Mouse (Mus musculus) kidney, embryonic 16.5 days (tissue): ENCODE data around the gene Chaf1a. TPM values are rescaled to one million over a fixed set of nuclear protein-coding genes. Genes with fewer than 3 reads are reported as not detected.
"Not testable (repeated sequence)": the region's sequence is repeated elsewhere in the genome, so short reads cannot be mapped to it uniquely, and the experiment has no call there.

Source experiments
- ATAC-seq: fragments of 200-750 bp; cut with Nextera tagmentation; 2 replicates; pipeline ENCODE4 v1.8.0; 2017; ENCODE audit warnings: moderate TSS enrichment; ENCODE audit not compliant: low FRiP score, low TSS enrichment
- H3K27ac ChIP-seq: fragments of 300-500 bp; sonication (generic); 2 replicates; pipeline ENCODE4 v1.5.1; 2014; ENCODE audit warnings: low read length
- H3K27me3 ChIP-seq: fragments of 300-500 bp; sonication (generic); 2 replicates; pipeline ENCODE4 v1.6.1; 2014; ENCODE audit warnings: low read length, control low read depth, mixed read lengths; ENCODE audit not compliant: insufficient read depth
- H3K36me3 ChIP-seq: fragments of 300-500 bp; sonication (generic); 2 replicates; pipeline ENCODE4 v1.6.1; 2014; ENCODE audit warnings: low read length, control low read depth, mixed read lengths; ENCODE audit not compliant: insufficient read depth
- H3K4me1 ChIP-seq: fragments of 300-500 bp; sonication (generic); 2 replicates; pipeline ENCODE4 v1.6.1; 2014; ENCODE audit warnings: low read length, control low read depth, mixed read lengths; ENCODE audit not compliant: insufficient read depth
- H3K4me2 ChIP-seq: fragments of 300-500 bp; sonication (generic); replicated peaks from 2 replicates; pipeline ENCODE4 v1.6.1; 2014; ENCODE audit warnings: low read depth, low read length
- H3K4me3 ChIP-seq: fragments of 300-500 bp; sonication (generic); 2 replicates; pipeline ENCODE4 v1.5.1; 2014; ENCODE audit warnings: mild to moderate bottlenecking, low read length
- H3K9ac ChIP-seq: fragments of 300-500 bp; sonication (generic); replicated peaks from 2 replicates; pipeline ENCODE4 v1.6.1; 2014; ENCODE audit warnings: low read length
- H3K9me3 ChIP-seq: fragments of 300-500 bp; sonication (generic); 2 replicates; pipeline ENCODE4 v1.6.1; 2016; ENCODE audit warnings: low read length, control low read depth
- WGBS: fragments of 180-500 bp; shearing (Covaris S2); extraction: QIAGEN DNeasy Blood & Tissue Kit; methylation state at CpG from one replicate; pipeline ENCODE4 v1.1.7; 2014; 5-methylcytosine and 5-hydroxymethylcytosine counted together
- polyA plus RNA-seq: library from polyadenylated mRNA; unstranded; fragments of >200 nt; fragmentation: Nextera tagmentation; extraction: Ambion mirVana; gene quantifications from 2 replicates; pipeline ENCODE4 v1.2.1, GENCODE M21; 2015

Gene Chaf1a
- polyA plus RNA-seq, 1 experiment from 2014 or later: 26.0 TPM

DNA sequence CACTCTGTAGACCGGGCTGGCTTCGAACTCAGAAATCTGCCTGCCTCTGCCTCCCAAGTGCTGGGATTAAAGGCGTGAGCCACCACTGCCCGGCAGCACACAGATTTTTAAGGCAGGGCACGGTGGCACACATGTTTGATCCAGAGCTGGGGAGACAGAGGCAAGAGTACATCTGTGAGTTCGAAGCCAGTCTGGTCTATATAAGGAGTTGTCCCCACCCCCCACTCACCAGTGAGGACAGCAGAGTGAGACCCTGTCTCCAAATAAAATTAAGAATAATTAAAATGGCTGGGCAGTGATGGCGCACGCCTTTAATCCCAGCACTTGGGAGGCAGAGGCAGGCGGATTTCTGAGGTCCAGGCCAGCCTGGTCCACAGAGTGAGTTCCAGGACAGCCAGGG, 38.1 kb downstream of the Chaf1a start:
- 65% methylated on average over 9 of the region's 9 CpGs for WGBS
- Histone ChIP-seq H3K4me3 (peak overlapping the region; percentile 35), H3K4me1 (peaks cover 32% of the 10 kb centered on the region), H3K27ac (0 out of 2 replicates have a peak overlapping the region, but pooled peaks have one; percentile 3), H3K4me2 (peak overlapping the region; percentile 47)
- not testable (repeated sequence) for H3K36me3 ChIP-seq, H3K9me3 ChIP-seq, H3K27me3 ChIP-seq, ATAC-seq, H3K9ac ChIP-seq

- H3K9ac ChIP-seq: peak within 1 kb of the TSS; percentile 93
- H3K27ac ChIP-seq: peak within 1 kb of the TSS; percentile 36; the same call in 1 of the 2 replicates
- H3K4me2 ChIP-seq: peak within 1 kb of the TSS; percentile 96
- H3K36me3 ChIP-seq: 0 out of 2 replicates have a peak, but pooled peaks cover 5% of the 10 kb centered on the region
- peak within 1 kb of the TSS; percentile 96 for H3K4me3 ChIP-seq
- no peaks in the 10 kb centered on the region for H3K27me3 ChIP-seq
- H3K9me3 ChIP-seq: no peaks in the 10 kb centered on the region
- peak; percentile 96 for ATAC-seq
- under 1% methylated on average over 61 of the region's 61 CpGs for WGBS
- H3K4me1 ChIP-seq: peaks cover 27% of the 10 kb centered on the region
Observed at GRCm38 (mm10) chr17:56078880-56079795, 38.9 kb downstream of the Chaf1a start, which contains the start of gene Hdgfl2. Gene Hdgfl2 (plus strand): TSS chr17:56079634.

DNA sequence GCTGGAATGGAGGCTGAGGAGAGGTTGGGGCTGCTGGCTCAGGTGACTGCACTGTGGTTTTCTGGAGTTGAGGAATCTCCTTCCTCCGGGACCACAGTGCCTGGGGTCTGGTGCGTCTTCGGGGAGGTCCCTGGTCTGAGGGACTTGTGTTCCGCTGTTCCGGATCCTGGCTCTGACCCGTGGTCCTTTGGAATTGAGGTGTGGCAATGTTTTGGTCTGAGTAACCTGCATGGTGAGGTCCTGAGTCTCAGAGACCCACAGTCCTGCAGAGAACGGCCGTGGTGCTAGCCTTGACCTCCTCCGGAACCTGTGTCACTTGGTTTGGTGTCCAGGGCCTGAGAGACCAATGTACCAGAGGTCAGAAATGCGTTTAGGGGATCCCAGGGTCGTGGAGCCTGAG, 39.7 kb downstream of the Chaf1a start:
- peak overlapping the region; percentile 96 for H3K4me3 ChIP-seq
- peak overlapping the region; percentile 96 for H3K4me2 ChIP-seq
- H3K4me1 ChIP-seq: peaks cover 25% of the 10 kb centered on the region
- peak overlapping the region; percentile 93 for H3K9ac ChIP-seq
- 0 out of 2 replicates have a peak, but pooled peaks cover 7% of the 10 kb centered on the region for H3K36me3 ChIP-seq
- 1% methylated on average over 11 of the region's 11 CpGs for WGBS
- ATAC-seq: no peak
- peak overlapping the region; percentile 36; the same call in 1 of the 2 replicates for H3K27ac ChIP-seq
- no peaks in the 10 kb centered on the region for H3K9me3 ChIP-seq
- H3K27me3 ChIP-seq: no peaks in the 10 kb centered on the region

GRCm38 (mm10) chr17:56080781-56081585, 40.7 kb downstream of the Chaf1a start:
- peak; percentile 21; the same call in 1 of the 2 replicates for ATAC-seq
- H3K36me3 ChIP-seq: peaks cover 7% of the 10 kb centered on the region; the same call in 1 of the 2 replicates
- H3K4me3 ChIP-seq: peak overlapping the region; percentile 96
- H3K9ac ChIP-seq: peak overlapping the region; percentile 93
- H3K27ac ChIP-seq: peak overlapping the region; percentile 27; the same call in 1 of the 2 replicates
- 4% methylated on average over 8 of the region's 8 CpGs for WGBS
- no peaks in the 10 kb centered on the region for H3K9me3 ChIP-seq
- peak overlapping the region; percentile 96 for H3K4me2 ChIP-seq
- H3K4me1 ChIP-seq: peaks cover 19% of the 10 kb centered on the region
- H3K27me3 ChIP-seq: no peaks in the 10 kb centered on the region

DNA sequence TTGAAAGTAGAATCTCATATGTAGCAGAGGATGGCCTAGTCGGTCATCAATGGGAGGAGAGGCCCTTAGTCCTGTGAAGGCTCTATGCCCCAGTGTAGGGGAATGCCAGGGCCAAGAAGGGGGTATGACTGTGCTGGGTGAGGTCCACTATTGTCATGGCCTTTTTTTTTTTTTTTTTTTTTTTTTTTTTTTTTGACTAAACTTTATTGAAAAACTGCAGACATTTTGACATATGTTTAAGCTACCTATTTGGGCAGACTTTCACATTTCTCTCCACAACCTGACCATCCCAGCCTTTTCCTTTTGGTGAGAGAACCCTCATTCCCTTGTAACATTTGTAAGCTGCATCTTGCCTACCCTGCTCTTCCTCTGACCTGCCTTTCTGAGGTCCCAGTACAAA, 52.1 kb downstream of the Chaf1a start:
- no peak for ATAC-seq
- Histone ChIP-seq H3K9me3 (no peaks in the 10 kb centered on the region), H3K36me3 (peaks cover 33% of the 10 kb centered on the region), H3K4me1 (no peaks in the 10 kb centered on the region), H3K4me2 (no peak overlapping the region), H3K9ac (no peak overlapping the region), H3K27ac (no peak overlapping the region), H3K4me3 (no peak overlapping the region), H3K27me3 (no peaks in the 10 kb centered on the region)
- 89% methylated on average over 1 of the region's 1 CpGs for WGBS

DNA sequence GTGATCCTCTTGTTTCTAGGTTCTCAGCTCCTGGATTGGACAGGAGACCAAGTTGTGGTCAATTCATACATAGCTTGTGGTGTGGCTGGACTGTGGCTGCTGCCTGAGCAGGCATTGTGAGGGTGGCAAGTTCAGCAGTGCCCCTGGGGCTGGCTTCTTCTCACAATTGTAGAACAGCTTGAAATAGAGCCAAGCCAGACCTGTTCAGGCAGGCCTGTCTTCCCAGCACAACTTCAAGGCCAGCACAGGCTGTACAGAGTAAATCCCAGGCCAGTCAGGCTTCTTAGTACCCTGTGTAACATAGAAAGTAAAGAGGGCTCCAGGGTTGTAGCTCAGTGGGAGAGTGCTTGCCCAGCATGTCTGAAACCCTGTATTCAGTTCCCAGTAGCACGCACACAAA, 52.6 kb downstream of the Chaf1a start:
- no peak for ATAC-seq
- no peak overlapping the region for H3K9ac ChIP-seq
- H3K27ac ChIP-seq: no peak overlapping the region
- H3K36me3 ChIP-seq: peaks cover 35% of the 10 kb centered on the region
- H3K4me3 ChIP-seq: no peak overlapping the region
- H3K4me2 ChIP-seq: no peak overlapping the region
- H3K27me3 ChIP-seq: no peaks in the 10 kb centered on the region
- 95% methylated on average over 1 of the region's 1 CpGs for WGBS
- H3K4me1 ChIP-seq: no peaks in the 10 kb centered on the region
- H3K9me3 ChIP-seq: no peaks in the 10 kb centered on the region

DNA sequence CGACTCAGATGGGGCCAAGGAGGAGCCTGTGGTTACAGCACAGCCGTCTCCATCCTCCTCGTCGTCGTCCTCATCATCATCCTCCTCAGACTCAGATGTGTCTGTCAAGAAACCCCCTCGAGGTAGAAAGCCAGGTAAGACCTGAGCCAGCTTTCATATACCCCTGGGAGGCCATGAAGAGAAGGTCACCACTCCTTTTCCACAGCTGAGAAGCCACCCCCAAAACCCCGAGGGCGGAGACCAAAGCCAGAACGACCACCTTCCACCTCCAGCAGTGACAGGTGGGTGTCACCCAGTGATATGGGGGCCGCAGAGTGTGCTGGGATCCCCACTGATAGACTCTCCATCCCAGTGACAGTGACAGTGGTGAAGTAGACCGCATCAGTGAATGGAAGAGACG, 56.6 kb downstream of the Chaf1a start:
- Histone ChIP-seq H3K4me1 (no peaks in the 10 kb centered on the region), H3K4me2 (no peak overlapping the region), H3K9me3 (no peaks in the 10 kb centered on the region), H3K36me3 (peaks cover 63% of the 10 kb centered on the region), H3K9ac (no peak overlapping the region), H3K27ac (no peak overlapping the region), H3K4me3 (no peak overlapping the region), H3K27me3 (no peaks in the 10 kb centered on the region)
- ATAC-seq: no peak
- WGBS: 89% methylated on average over 12 of the region's 12 CpGs

- no peak for ATAC-seq
- H3K9me3 ChIP-seq: no peaks in the 10 kb centered on the region
- peaks cover 75% of the 10 kb centered on the region for H3K36me3 ChIP-seq
- H3K27ac ChIP-seq: no peak overlapping the region
- H3K4me1 ChIP-seq: no peaks in the 10 kb centered on the region
- H3K27me3 ChIP-seq: no peaks in the 10 kb centered on the region
- no peak overlapping the region for H3K4me2 ChIP-seq
- no peak overlapping the region for H3K4me3 ChIP-seq
- whole genome bisulfite sequencing: 94% methylated on average over 8 of the region's 8 CpGs
- H3K9ac ChIP-seq: no peak overlapping the region
Observed at GRCm38 (mm10) chr17:56098180-56098579, 57.9 kb downstream of the Chaf1a start.

DNA sequence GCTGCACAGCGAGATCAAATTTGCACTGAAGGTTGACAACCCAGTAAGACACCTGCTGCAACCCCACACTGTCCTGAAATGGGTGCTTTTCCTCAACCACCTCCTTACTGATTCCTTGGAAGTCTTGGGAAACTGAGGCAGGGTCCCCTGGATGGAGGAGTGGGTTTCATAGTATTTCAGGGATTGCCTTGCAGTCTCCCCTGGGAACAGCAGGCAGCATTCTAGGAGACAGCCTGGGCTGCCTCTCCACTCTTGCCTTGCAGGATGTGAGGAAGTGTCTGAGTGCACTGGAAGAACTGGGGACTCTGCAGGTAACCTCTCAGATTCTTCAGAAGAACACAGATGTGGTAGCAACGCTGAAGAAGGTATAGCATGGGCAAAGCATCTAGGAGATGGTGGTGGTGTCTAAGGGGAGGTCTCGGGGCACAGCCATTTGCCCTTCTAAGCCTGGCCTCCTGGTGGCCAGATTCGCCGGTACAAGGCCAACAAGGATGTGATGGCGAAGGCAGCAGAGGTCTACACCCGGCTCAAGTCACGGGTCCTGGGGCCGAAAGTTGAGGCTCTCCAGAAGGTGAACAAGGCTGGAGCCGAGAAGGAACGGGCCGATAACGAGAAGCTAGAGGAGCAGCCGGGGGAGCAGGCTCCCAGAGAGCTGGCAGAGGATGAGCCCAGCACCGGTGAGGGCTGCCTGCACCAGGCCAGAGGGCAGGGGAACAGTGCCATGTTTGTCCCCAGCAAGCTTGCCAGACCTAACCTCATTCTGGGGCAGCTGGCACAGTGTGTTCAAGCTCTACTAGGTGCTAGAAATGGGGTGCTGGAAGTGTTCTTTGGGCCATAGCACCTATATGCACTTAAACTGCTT, 58.7 kb downstream of the Chaf1a start:
- ATAC-seq: no peak
- Histone ChIP-seq H3K27ac (no peak overlapping the region), H3K36me3 (peaks cover 73% of the 10 kb centered on the region), H3K27me3 (no peaks in the 10 kb centered on the region), H3K4me1 (no peaks in the 10 kb centered on the region), H3K9ac (no peak overlapping the region), H3K4me2 (no peak overlapping the region), H3K4me3 (no peak overlapping the region), H3K9me3 (no peaks in the 10 kb centered on the region)
- WGBS: 90% methylated on average over 15 of the region's 15 CpGs
